Mouse (Mus musculus): ENCODE results near the gene Samd1. TPM values are rescaled to one million over a fixed set of nuclear protein-coding genes. Genes with fewer than 3 reads are reported as not detected.
A peak's percentile ranks its signal among the peaks of the same experiment; 100 is the strongest.

The Samd1 gene
- total RNA-seq (2021): 10 to 100 TPM; 22.0 to 26.7 TPM
- long read RNA-seq, experiment 1, partial matches to known transcripts: 0 of 2 reads
- long read RNA-seq, experiment 1, other reads (novel, unspliced or antisense): 0 of 2 reads
- long read RNA-seq, experiment 2, partial matches to known transcripts: 0 of 2 reads
- long read RNA-seq, experiment 2, other reads (novel, unspliced or antisense): 0 of 2 reads

GRCm38 (mm10) chr8:83997511-83998141, at the start of gene Samd1:
Gene Samd1, plus strand, starts transcription at chr8:83997672.
- DNase-seq: peak; percentile 54 to 64

GRCm38 (mm10) chr8:83954749-83955105, 42.7 kb upstream of the Samd1 start:
- DNase-seq: no peak

GRCm38 (mm10) chr8:83955106-83955957, 42.1 kb upstream of the Samd1 start, which contains the start of the genes Gm10644 and Asf1b:
Gene Gm10644, minus strand, starts transcription at chr8:83955205.
Gene Asf1b, plus strand, starts transcription at chr8:83955507.
- DNase-seq: peak; percentile 96 to 99

- no peak for DNase-seq
Measured at GRCm38 (mm10) chr8:83955958-83956218, 41.6 kb upstream of the Samd1 start.

GRCm38 (mm10) chr8:83956789-83957188, 40.7 kb upstream of the Samd1 start:
- peak in 1 of 2 experiments; percentile 18 for DNase-seq

GRCm38 (mm10) chr8:83964015-83964765, 33.3 kb upstream of the Samd1 start:
- peak; percentile 75 to 85 for DNase-seq

- no peak for DNase-seq
Measured at GRCm38 (mm10) chr8:83967701-83968100, 29.8 kb upstream of the Samd1 start.

GRCm38 (mm10) chr8:83971121-83971520, 26.4 kb upstream of the Samd1 start:
- no peak for DNase-seq

- DNase-seq: no peak
Measured at GRCm38 (mm10) chr8:83971661-83972060, 25.8 kb upstream of the Samd1 start.

- DNase-seq: peak; percentile 96 to 100
Measured at GRCm38 (mm10) chr8:83972150-83973120, 25.0 kb upstream of the Samd1 start, which contains the start of gene Prkaca. Gene Prkaca, plus strand, starts transcription at chr8:83972993.

- DNase-seq: peak in 1 of 2 experiments; percentile 36
Measured at GRCm38 (mm10) chr8:83973161-83974031, 24.1 kb upstream of the Samd1 start.

- DNase-seq: no peak
Measured at GRCm38 (mm10) chr8:83974521-83974920, 23.0 kb upstream of the Samd1 start.

GRCm38 (mm10) chr8:83976101-83976630, 21.3 kb upstream of the Samd1 start:
- no peak for DNase-seq

- DNase-seq: no peak
Measured at GRCm38 (mm10) chr8:83976779-83977350, 20.6 kb upstream of the Samd1 start.

- DNase-seq: peak; percentile 51 to 57
Measured at GRCm38 (mm10) chr8:83977646-83978045, 19.8 kb upstream of the Samd1 start.

- no peak for DNase-seq
Measured at GRCm38 (mm10) chr8:83978200-83978599, 19.3 kb upstream of the Samd1 start.

GRCm38 (mm10) chr8:83980250-83980649, 17.2 kb upstream of the Samd1 start:
- peak; percentile 68 to 85 for DNase-seq

- peak; percentile 80 to 86 for DNase-seq
Measured at GRCm38 (mm10) chr8:83980845-83981244, 16.6 kb upstream of the Samd1 start.

GRCm38 (mm10) chr8:83981533-83981932, 15.9 kb upstream of the Samd1 start:
- DNase-seq: no peak
